Mouse (Mus musculus): Measurements from ENCODE around the gene Ccdc78.
A peak's percentile ranks its signal among the peaks of the same experiment; 100 is the strongest.
"Not testable (repeated sequence)": the region's sequence is repeated elsewhere in the genome, so short reads cannot be mapped to it uniquely, and the experiment has no call there.

The Ccdc78 gene

DNA sequence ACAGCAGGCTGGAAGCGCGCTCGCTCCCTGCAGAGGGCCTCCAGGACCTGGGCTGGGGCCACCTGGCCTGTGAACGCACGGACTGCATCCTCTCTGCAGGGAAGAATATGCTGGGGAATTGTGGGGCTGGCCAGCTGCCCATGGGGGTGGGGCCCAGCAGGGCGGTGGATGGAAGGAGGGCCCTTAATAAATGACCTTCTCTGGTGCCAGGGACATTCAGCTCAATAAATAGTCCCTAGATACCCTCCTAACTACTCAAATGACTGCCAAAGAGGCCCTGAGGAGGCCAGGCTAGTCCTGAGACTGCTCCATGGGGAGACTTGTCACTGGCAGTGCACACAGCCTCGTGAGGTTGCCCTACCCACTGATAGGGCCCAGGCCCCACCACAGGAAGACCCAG, 3.3 kb upstream of the Ccdc78 start:
- no peak for DNase-seq (ENCODE audit: low spot score)

DNA sequence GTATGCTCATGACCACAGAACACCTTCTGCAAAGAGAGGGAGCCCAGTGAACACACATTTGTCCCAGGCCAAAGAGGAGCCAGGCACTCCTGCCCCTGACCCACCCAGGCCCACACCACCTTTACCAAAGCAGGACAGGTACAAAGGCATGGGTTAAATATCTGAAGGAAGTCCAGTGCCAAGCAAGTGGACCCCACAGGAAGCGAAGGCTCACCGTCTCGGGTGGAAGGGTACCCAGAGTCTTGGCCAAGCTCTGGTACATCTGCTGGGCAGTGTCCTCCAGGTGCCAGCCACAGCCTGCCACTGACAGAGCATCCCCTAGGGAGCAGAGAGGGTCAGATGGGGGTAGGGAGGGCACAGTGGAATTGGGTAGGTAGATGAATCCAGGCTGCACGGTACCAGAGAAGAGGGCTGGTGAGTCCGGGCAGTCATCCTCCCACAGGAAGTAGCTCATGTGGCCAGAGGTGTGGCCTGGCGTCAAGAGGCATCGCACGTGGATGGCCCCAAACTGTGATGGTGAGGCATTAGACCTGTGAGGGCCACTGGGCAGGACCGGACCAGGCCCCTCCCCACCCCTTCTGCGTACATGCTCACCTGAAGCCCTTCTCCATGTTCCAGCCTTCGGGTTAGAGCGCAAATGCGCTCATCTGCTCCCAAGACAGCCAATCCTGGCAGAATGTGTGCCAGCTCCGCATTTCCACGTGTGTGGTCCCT, 2.4 kb upstream of the Ccdc78 start:
- no peak for DNase-seq (ENCODE audit: low spot score)

DNA sequence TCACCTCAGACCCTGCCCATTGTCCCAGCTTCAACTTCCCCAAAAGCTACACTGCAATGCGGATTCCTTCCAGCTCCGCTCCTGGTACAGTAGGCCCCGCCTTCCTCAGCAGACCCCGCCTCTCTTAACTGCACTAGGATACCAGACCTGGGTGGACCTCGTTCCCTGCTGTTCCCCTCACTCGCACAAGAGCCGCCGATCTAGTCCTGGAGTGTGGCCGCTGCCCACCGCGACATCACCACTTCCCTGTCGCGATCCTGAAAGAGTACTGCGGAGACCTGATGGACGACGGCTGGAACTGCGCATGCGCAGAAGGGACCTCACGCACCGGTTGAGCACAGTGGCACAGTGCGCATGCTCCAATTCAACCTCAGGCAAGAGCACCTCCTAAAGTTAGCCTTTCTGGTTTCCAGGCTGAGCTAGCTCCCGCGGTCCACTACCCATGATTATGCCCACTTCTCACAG, 1.1 kb upstream of the Ccdc78 start, which contains the start of gene Haghl:
Haghl (minus strand) TSS at position 393 of the 465 bp plus-strand sequence.
- DNase-seq (ENCODE audit: low spot score) = peak; percentile 99

DNA sequence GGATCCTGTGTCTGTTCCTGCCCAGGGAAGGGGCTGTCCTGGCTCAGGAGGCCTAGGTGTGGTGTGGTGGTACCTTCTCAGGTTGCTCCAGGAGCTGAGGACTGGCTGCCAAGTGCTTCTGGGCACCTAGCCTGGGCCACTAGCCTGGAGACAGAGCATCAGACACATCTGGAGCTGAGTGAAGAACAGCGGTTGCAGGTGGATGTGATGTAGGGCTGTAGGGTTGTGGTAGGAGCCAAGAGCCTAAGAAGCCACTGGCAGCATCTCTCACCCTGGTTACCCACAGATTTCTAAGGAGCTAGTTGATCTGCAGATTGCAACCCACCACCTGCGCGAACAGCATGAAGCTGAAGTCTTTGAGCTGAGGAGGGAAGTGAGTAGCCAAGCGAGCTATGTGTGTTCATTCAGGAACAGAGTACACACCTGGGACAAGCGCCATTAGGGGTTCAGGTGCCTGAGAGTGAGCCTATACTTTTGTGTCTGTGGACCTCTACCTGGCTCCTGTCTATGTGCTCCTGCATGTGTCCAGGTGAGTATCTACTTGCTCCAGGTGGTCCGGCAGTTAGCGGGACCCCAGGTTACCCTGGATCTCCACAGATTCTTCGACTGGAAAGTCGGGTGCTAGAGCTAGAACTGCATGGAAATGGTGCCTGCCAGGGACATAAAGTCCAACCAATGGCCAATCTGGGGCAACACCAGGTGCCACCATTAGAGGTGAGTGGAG, 563 bp downstream of the Ccdc78 start:
- no peak for DNase-seq (ENCODE audit: low spot score)

DNA sequence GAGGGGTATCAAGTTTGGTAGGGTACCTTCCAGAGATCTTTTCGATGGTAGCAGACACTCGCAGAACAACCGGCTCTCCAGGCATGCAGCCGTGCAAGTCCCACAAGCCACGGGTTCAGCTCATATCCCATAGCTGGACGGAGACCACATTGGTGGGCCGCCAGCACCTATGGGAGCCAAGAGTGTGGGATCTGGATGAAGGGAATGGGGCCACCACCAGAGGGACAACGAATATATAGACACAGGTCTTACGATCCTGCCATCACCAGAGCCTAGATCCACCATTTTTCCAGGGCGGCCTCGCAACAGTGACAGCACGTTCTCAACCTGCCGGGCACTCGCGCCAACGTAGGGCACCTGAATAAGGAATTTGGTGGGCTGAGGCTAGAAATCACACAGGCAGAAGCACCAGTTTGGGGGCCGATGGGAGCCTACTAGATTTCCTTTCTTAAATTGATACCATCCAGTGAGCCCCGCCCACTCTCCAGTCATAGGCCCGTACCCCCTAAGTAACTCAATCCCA, 5.0 kb downstream of the Ccdc78 start:
- DNase-seq (ENCODE audit: low spot score) = peak; percentile 32

DNA sequence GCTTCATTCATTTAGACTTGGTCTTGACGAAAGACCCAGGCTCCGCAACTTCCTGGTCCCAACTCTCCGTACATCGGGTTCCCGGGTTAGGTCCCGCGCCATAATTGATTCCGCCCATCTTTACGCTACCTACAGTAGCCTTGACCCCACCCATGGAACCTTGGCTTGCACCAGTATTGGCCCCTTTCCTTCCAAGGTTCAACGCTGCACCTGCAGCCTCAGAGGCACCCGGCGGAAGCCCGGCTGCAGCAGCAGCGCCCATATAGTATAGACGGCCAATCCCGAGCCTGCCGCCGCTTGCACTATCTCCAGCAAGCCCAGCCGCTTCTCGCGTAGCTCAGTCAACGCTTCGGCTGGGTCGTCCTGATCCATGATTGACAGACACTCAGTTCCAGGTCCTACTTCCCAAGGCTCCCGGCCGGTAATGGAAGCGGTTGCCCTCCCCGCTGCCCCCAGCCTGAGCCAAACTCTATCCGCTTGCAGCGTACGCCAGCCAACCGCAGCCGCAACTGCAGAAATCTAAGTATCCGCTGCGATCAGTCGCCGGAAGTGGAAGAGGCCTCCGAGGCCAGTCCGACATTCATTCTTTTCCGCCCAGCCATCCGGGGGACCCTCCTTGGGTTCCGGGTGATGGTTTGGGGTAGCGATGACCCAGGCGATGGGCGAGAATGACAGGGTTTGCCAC, 5.6 kb downstream of the Ccdc78 start:
- peak; percentile 86 for DNase-seq (ENCODE audit: low spot score)

DNA sequence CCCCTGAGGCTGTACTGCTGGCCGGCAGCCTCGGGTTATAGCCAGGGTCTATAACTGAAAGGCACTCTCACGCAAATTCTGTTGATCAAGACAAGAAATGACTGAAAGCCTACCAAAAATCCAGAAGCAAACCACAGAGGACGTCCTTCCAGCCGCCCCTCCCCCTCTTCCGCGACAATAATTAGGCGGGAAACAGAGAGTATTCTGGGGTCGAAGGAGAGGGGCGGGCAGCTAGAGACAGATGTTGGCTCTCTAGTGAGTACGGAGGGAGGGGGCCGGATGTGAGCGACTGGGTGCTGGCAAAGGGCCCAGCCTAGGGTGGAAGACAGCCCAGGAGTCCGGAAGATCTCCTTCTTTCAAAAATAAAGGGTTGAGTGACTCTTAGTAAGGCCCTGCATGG, 6.2 kb downstream of the Ccdc78 start, which contains the start of gene Fam173a:
Fam173a (minus strand) TSS at position 287 of the 400 bp plus-strand sequence.
- peak; percentile 73 for DNase-seq (ENCODE audit: low spot score)

DNA sequence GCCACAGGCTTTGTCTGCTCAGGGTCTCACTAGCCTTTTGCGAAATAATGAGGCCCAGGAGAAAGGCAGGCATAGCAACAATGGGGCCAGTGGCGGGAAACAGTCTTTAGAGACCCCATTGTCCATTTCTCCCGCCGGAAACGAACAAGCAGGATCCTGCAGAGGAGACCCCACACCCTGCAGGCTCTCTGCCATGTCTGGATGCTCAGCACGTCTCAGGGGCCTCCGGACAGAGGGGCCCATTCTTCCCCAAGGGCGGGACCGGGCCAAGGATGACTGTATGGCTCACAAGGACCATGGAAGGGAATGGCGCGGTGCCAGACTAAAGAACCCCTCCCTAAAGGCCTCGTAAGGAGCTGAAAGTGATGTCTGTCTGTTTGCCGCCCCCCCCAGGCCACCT, 7.8 kb downstream of the Ccdc78 start:
- no peak for DNase-seq (ENCODE audit: low spot score)

DNA sequence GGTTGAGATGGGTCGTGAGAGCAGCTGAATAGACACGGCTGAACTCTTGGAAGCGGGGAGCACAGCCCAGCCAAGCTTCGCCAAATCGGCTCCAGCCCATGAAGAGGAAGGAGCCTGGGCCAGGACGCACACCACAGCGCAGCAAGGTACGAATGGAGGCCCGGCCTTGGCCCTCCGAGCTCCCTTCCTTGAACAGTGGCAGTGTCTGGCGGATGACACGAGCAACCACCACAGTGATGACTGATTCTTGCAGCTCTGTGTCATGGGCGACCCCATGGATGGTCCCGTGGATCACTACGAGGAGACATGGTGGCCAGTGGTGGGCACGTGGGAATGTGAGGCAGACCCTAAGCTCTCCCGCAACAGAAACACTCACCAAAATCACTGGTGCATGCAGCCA, 8.6 kb downstream of the Ccdc78 start:
- DNase-seq (ENCODE audit: low spot score) = no peak

DNA sequence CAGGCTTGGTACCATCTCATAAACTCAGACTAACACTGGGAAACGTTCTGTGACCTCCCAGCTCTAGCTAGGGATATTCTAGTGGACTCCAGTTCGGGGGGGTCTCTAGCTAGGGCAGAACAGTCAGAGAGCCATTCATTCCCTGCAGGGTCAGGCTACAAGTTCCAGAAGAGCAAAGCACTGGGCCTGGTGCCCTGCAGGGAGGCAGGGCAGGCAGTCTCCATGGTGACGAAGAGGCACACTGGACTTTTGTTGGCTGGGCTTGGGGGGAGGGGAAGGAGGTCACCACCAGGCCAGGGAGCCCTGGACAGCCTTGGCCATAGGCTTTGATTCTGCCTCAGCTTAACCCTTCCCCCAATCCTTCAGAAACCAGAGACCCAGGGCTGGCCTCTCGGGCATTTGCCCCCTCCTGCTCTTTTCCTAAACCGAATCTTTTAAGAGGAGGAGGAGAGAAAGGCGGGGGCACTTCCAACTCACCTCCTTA, 9.3 kb downstream of the Ccdc78 start, which contains the start of gene AC134908.4:
AC134908.4 (minus strand) TSS at position 51 of the 484 bp plus-strand sequence.
- peak; percentile 86 for DNase-seq (ENCODE audit: low spot score)

DNA sequence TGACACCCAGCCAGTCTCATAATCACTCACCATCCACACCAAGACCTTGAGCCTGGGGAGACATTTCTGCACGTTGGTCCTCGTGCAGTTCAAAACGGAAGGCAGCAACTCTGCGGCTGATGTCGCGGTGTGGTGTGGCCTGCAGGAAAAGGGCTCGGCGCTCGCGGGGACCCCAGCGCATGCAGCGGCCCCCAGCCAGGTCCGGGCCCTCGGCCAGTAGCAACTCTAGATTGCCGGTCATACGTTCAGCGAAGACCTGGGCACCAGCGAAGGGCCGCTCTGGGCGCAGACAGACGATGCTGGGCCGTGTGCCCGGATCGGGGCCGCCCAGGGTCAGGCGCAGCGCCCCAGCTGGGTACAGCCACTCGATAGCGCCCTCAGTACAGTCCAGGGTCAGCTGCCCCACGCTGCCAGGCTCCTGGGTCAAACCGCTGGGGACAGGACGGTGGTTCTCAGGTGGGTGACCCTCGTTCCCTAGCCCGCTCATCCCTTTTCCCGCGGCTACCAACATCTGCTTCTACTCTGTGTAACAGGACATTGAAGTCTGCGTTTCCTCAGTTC, 9.9 kb downstream of the Ccdc78 start:
- no peak for DNase-seq (ENCODE audit: low spot score)

DNA sequence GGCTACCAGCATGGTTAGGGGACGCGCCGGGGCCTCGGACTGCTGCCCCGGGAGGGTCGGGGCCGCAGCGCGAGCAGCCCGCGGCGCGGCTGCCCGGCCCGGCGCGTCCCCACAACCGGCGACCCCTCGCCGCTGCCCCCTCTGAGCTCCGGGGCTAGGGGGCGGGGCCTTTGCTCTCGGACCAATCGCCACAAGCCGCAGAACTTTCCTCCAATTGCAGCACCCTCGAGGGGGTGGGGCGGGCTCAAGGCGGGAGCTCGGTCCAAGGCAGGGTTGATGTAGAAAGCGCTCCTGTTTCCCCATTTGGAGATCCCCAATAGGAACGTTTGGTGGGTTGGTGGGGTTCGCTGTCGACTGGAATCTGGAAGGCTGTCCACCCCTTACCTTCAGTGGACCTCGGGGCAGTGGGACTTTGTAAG, 10.6 kb downstream of the Ccdc78 start, which contains the start of gene Metrn:
Metrn (minus strand) TSS at position 186 of the 419 bp plus-strand sequence.
- peak; percentile 93 for DNase-seq (ENCODE audit: low spot score)

DNA sequence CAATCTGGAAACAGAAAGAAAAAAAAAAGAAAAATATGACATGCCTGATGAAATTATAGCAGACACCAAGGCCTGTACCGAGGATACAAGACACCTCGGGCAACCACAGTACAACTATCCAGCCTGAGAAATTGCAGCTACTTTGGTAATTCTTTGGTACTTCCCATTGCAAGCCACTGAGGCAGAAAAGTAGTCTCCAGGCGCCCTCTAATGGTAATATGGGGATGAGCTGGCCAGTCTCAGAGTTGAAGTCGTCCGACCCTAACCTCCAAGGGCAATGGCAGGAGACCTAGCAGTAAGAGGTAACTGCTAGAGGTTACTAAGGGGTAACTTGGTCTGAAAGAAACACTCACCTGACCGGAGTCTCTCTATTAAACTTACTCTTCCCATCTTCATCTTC, 14.6 kb downstream of the Ccdc78 start:
- peak; percentile 95 for DNase-seq (ENCODE audit: low spot score)

DNA sequence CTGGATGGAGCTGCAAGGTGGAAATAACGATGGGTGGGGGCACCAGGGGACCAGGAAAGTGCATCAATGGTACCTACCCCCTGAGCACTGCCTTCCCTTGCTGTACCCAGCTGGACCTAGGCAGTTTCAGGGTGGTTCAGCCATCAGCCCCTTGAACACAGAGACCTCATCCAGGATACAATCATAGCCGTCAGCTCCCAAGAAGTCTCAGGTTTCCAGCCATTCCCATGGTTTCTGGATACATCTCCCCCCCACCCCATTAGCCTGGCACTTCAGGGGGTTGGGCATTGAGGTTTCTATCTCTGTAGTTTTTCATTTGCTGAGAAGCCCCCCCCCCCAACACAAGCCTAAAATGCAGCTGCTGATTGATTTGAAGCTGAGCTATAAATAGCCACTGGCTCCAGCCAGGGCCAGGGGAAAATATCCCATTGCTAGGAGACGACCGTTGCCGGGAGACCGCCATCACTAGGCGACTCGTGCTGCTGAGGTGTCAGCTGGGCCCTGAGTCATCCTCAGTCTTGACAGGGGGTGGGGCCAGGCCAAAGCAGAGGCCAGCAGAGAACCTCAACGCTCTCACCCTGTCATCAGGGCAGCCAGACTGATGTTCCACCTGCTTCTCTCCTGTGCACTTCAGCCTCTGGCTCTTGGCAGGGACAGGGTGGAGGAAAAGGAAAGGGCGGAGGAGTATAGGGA, 16.6 kb downstream of the Ccdc78 start:
- peak; percentile 92 for DNase-seq (ENCODE audit: low spot score)

DNA sequence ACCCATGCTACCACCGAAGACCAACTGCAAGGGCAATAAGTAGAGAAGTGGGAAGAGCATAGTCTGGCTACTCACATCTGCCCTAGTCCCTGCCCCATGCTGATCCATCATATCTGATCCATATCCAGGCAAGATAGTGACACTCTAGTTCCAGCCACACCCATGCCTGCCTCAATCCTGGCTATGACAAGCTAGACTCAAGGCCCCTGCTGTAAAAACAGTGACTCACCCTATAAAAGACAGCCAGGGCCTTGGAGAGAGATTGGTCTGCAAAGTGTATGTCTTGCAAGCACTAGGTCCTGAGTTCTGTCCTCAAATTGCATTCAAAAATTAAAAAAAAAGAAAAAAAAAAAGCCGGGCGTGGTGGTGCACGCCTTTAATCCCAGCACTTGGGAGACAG, 20.1 kb downstream of the Ccdc78 start:
- DNase-seq (ENCODE audit: low spot score) = no peak

DNA sequence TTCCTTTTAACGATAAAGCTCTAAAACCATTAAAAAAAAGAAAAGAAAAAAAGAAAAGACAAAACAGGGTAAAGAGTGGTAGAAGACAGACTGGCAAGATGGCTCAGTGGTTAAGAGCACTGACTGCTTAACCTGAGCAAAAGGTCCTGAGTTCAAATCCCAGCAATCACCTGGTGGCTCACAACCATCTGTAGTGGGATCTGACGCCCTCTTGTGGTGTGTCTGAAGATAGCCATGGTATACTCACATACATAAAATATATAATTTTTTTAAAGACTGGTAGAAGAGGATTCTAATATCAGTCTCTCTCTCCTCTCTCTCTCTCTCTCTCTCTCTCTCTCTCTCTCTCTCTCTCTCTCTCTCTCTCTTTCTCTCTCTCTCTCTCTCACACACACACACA, 21.1 kb downstream of the Ccdc78 start:
- not testable (repeated sequence) for DNase-seq (ENCODE audit: low spot score)

DNA sequence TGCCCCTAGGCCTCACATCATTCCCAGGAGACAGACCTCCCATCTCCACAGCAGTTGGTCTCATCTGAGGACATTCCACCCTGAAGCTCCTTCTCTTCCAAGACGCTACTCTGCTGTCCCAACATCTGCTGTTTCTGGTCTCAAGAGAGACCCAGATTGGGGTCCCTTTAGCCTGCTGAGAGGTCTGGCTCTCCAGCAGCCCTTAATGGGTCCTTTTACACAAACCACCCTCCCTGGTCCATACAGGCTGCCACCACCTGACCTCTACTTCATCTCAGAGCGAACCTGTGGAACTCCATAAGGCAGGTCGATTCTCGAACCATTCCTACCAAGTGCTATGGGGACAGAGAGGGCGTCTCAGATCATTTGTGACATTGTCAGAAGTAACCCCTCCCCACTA, 21.6 kb downstream of the Ccdc78 start:
- DNase-seq (ENCODE audit: low spot score) = peak; percentile 32

DNA sequence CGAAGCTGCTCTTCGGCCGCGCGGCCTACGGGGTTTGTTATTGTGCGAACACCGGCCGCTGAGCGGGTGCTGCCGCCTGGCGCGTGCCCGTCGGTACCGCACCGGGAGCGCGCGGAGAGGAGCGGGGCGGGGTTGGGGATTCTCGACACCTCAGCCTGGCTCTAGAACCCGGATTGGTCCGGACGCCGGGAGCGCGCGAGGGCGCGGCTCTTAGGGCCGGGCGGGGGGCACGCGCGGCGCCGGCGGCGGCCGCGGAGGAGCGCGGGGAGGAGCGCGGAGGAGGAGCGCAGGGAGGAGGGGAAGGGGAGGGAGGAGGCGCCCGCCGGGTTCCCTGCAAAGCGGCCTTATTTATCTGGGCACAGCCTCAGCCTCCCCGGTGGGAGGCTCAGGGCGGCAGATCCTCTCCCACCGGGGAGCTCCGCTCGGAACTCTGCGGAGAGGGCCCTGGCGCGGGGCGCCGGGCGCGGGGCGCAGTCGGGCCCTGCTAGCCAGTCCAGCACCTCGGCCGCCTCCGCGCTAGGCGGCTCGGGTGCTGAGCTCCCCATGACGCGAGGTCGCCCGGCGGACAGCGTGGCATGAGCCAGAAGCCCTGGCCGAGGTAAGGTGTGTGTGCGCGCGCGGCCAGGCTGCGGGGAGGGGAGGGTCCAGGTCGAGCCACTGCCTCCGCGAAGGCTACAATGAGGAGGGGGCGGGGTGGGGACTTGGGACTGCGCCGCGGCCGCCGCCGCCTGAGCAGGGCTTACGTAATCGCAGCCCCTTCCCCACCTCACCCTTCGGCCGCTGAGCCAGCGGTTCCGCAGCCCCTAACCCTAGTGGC, 22.6 kb downstream of the Ccdc78 start, which contains the start of gene Fbxl16:
Fbxl16 (plus strand) TSS at position 297 of the 817 bp plus-strand sequence.
- DNase-seq (ENCODE audit: low spot score) = peak; percentile 91

DNA sequence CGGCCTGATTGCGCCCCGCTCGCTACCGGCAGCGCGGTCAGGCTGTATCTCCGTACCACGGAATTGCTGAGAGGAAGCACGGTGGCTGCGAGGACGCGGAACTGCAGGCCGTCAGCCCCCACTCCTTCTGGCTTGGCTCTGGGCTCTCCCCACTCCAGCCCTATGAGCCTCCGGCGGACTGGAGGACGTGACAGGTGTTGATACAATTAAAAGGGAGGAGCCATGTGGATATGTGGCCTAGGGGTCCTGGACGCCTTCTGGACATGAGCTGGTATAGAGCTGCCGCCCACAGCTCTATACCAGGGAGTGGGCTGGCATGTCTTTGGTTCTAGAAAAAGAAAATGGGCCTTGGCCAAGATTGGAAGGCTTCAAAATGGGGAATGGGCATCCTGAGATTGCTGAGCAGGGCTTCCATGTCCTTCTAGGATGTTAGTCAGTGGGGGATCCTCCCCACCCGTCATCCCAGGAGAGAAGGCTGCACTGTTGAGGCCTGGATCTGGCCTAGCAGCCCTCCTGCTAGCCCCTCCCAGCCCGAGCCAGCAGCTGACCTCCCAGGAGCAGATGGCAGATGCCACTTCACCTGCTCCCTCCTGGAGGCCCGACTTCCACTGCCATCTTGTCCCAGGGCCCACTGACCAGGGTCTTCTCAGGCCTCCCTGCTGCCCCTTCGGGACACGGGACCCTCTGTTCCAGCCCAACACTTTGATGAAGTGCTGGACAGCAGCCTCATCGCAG, 23.4 kb downstream of the Ccdc78 start:
- DNase-seq (ENCODE audit: low spot score) = no peak
